Mouse (Mus musculus) thymus, adult 2 months (tissue): Measurements from ENCODE around the gene Acot2. TPM values are rescaled to one million over a fixed set of nuclear protein-coding genes. Genes with fewer than 3 reads are reported as not detected.
"Not testable (repeated sequence)": the region's sequence is repeated elsewhere in the genome, so short reads cannot be mapped to it uniquely, and the experiment has no call there.

Source experiments
- DNase-seq: peaks from one replicate; pipeline ENCODE4 v3.0.0; 2021
- H3K27ac ChIP-seq: fragments of 200-500 bp; 2 replicates; pipeline ENCODE4 v1.5.1; 2012; ENCODE audit warnings: low read length, control low read depth; ENCODE audit not compliant: control insufficient read depth, insufficient read depth
- H3K27me3 ChIP-seq: fragments of 200-500 bp; 2 replicates; pipeline ENCODE4 v1.6.1; 2012; ENCODE audit warnings: mild to moderate bottlenecking, low read length, moderate library complexity, mixed read lengths; ENCODE audit not compliant: control insufficient read depth, insufficient read depth
- H3K36me3 ChIP-seq: fragments of 200-500 bp; 2 replicates; pipeline ENCODE4 v1.6.1; 2012; ENCODE audit warnings: mild to moderate bottlenecking, low read length, moderate library complexity; ENCODE audit not compliant: control insufficient read depth, insufficient read depth
- H3K4me1 ChIP-seq: fragments of 200-500 bp; replicated peaks from 2 replicates; pipeline ENCODE4 v1.6.1; 2012; ENCODE audit warnings: low read length; ENCODE audit not compliant: control insufficient read depth, insufficient read depth
- H3K4me3 ChIP-seq: fragments of 200-500 bp; 2 replicates; pipeline ENCODE4 v1.5.1; 2012; ENCODE audit warnings: mild to moderate bottlenecking, low read length, control low read depth, moderate library complexity; ENCODE audit not compliant: control insufficient read depth, insufficient read depth
- CTCF ChIP-seq: fragments of 200-500 bp; IDR thresholded peaks from 2 replicates; pipeline ENCODE4 v1.5.1; 2012; ENCODE audit warnings: mild to moderate bottlenecking, control low read depth, low read length, moderate library complexity, borderline replicate concordance; ENCODE audit not compliant: control insufficient read depth, poor library complexity, insufficient read depth; ENCODE audit errors: extremely low read depth
- POLR2A ChIP-seq: fragments of 200-500 bp; IDR thresholded peaks from 2 replicates; pipeline ENCODE4 v1.6.1; 2012; ENCODE audit warnings: mild to moderate bottlenecking, low read length, control low read depth, moderate library complexity; ENCODE audit not compliant: control insufficient read depth, poor library complexity, insufficient read depth; ENCODE audit errors: extremely low read depth
- WGBS: fragments of 180-500 bp; shearing (Covaris S2); methylation state at CpG from one replicate; pipeline ENCODE4 v1.1.7; 2018; 5-methylcytosine and 5-hydroxymethylcytosine counted together
- polyA plus RNA-seq: library from polyadenylated mRNA; depleted of rRNA; stranded (reverse); fragments of >200 nt; gene quantifications from 2 replicates; pipeline ENCODE4 v1.2.3, GENCODE M21; 2012

Acot2 gene
- polyA plus RNA-seq, 1 experiment, result 9.1 TPM

DNA sequence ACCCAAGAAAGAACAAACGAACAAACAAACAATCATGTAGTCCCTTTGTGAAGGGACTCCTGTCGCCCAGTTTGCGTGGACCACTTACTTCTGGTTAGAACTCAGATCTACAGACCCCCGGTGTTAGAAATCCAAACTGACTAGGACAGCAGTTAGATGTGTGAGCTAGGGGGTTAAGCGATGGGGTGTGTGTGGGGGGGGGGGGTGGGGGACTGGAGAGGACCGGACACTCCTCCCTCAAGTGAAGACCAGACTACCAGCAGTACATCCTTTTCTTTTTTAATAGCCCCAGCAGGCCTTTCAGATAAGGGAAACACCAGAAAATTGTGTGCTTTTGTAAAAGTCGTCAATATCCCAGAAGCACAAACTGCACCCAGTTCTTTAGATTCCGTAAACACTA, 21.1 kb downstream of the Acot2 start:
- 72% methylated on average over 8 of the region's 8 CpGs for WGBS
- no peaks in the 10 kb centered on the region for H3K36me3 ChIP-seq
- no peak overlapping the region for H3K4me3 ChIP-seq
- no peak for DNase-seq
- peaks cover 2% of the 10 kb centered on the region; the same call in 1 of the 2 replicates for H3K4me1 ChIP-seq
- no peak overlapping the region for H3K27ac ChIP-seq
- no peaks in the 10 kb centered on the region for H3K27me3 ChIP-seq
- TF ChIP-seq POLR2A, result no peak
- no peak for TF ChIP-seq CTCF

DNA sequence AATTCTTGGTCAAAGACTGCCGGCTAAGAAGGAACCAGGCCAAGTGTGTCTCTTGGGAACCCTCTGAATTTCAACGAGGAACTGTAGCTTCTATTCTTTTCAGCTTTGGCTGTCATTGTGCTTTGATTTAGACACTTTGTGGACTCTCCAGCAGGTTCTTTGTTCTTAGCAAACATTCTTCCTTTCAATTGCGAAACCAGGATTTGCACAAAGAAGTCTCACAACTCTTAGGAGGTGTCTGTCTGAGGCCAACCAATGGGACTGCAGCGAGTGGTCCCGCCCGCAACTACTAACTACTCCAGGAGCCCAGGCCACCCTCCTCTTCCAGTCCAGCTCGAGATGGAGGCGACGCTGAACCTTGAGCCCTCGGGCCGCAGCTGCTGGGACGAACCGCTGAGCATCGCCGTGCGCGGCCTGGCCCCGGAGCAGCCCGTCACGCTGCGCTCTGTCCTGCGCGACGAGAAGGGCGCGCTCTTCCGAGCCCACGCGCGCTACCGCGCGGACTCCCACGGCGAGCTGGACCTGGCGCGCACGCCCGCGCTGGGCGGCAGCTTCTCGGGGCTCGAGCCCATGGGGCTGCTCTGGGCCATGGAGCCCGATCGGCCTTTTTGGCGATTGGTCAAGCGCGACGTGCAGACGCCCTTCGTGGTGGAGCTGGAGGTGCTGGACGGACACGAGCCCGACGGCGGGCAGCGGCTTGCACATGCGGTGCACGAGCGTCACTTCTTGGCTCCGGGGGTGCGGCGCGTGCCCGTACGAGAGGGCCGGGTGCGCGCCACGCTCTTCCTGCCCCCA, 21.7 kb downstream of the Acot2 start, which contains the start of gene Acot1:
Gene Acot1 (plus strand): TSS at position 320 of the 795 bp plus-strand sequence.
- not testable (repeated sequence) for H3K36me3 ChIP-seq, H3K27me3 ChIP-seq, H3K4me1 ChIP-seq, H3K27ac ChIP-seq
- 3% methylated on average over 60 of the region's 70 CpGs for WGBS
- peak; percentile 37 for DNase-seq
- H3K4me3 ChIP-seq, result peak within 1 kb of the TSS; percentile 51

- H3K27ac ChIP-seq, result no peak overlapping the region
- peaks cover 2% of the 10 kb centered on the region; the same call in 1 of the 2 replicates for H3K4me1 ChIP-seq
- TF ChIP-seq POLR2A, result no peak
- no peak for TF ChIP-seq CTCF
- H3K27me3 ChIP-seq, result no peaks in the 10 kb centered on the region
- 90% methylated on average over 3 of the region's 3 CpGs for WGBS
- DNase-seq, result no peak
- H3K36me3 ChIP-seq, result no peaks in the 10 kb centered on the region
- no peak overlapping the region for H3K4me3 ChIP-seq
Measured at GRCm38 (mm10) chr12:84010201-84010600, 22.5 kb downstream of the Acot2 start.

DNA sequence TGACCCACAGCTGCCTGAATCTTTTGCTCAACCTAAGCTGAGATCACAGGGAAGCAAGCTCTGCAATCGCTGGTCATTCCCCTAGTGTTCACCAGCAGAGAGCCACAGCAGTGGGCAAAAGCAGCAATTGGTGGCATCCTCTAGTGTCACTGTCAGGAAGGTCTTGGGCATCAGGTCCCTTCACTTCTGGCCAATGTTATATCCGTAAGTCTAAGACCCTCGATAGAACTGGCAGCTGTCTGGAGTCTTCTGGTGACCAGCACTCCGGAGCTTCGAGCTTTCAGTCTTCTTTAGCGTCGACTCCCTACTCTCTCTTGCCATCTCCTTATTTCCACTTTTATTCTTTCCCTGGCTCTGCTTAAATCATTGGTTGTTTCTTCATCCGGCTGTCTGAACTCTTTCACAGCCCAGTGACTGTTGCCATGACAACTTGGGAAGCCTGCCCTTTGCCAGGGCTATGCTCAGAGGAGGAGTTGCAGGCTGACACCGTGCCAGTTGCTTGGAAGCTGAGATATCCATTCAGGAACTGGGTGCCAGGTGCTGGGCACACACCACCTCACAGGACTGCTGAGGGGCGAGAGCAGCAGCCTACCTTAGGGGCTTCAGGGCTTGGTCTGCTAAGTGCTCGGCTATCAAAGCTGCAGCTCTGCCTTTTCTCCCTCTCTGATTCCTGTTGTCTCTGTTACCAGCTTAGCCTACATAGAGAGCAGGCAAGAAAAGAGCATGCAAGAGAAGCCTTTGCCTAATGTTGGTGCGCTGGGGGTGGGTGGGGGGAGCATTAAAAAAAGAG, 23.8 kb downstream of the Acot2 start:
- no peaks in the 10 kb centered on the region for H3K36me3 ChIP-seq
- TF ChIP-seq CTCF, result no peak
- no peak for TF ChIP-seq POLR2A
- H3K4me3 ChIP-seq, result no peak overlapping the region
- DNase-seq, result no peak
- H3K27me3 ChIP-seq, result no peaks in the 10 kb centered on the region
- no peak overlapping the region for H3K27ac ChIP-seq
- peaks cover 2% of the 10 kb centered on the region; the same call in 1 of the 2 replicates for H3K4me1 ChIP-seq
- 77% methylated on average over 12 of the region's 12 CpGs for WGBS

GRCm38 (mm10) chr12:84013130-84013529, 25.5 kb downstream of the Acot2 start:
- WGBS, result 93% methylated on average over 6 of the region's 6 CpGs
- TF ChIP-seq POLR2A (no peak), CTCF (no peak)
- no peaks in the 10 kb centered on the region for H3K27me3 ChIP-seq

DNA sequence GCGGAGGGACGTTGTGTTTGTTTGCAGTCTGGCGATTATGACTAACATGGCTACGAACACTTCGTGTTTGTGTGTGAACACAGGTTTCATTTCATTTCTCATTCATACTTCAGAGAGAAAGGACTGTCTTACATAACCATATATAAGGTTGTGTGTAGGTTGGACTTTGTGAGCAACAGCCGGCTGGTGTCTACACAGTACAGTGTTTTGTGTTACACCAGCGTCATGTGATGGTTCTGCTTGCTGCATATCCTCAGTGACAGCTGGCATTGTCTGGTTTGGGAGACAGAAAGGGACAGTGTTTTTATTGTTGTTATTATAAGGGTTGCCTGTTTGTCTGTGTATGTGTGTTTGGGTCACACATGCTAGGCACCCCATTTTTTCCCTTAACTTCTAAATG, 26.0 kb downstream of the Acot2 start:
- Histone ChIP-seq H3K36me3 (no peaks in the 10 kb centered on the region), H3K27ac (no peak overlapping the region), H3K27me3 (no peaks in the 10 kb centered on the region), H3K4me1 (peaks cover 2% of the 10 kb centered on the region; the same call in 1 of the 2 replicates), H3K4me3 (no peak overlapping the region)
- DNase-seq, result no peak
- WGBS, result 96% methylated on average over 7 of the region's 7 CpGs
- TF ChIP-seq CTCF, result no peak
- TF ChIP-seq POLR2A, result no peak

More at GRCm38 (mm10) chr12:84013130-84013529, 25.5 kb downstream of the Acot2 start:
- Histone ChIP-seq H3K4me1 (peaks cover 2% of the 10 kb centered on the region; the same call in 1 of the 2 replicates), H3K4me3 (no peak overlapping the region), H3K36me3 (no peaks in the 10 kb centered on the region), H3K27ac (no peak overlapping the region)
- DNase-seq, result no peak

DNA sequence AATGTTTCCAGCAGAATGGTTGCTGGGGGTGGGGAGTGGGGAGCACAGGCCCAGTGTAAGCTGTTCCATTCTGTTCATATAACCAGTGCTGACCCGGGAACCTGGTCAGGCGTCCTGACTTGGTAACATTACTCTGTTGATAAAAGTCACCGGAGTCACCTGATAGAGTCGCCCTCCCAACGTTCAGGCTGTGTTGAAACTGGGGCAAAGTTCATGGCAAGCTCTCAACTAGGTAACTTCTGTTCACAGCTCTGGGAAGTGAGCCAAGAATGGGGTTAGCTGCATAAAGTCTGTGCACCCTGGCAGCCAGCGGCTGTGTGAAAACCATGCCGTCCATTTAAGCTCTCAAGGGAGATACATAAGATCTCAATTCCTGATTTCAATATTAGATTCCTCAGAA, 32.9 kb downstream of the Acot2 start:
- H3K27me3 ChIP-seq, DNase-seq, H3K4me1 ChIP-seq, H3K27ac ChIP-seq, H3K36me3 ChIP-seq, H3K4me3 ChIP-seq: not testable (repeated sequence)
- 7% methylated on average over 7 of the region's 7 CpGs for WGBS

DNA sequence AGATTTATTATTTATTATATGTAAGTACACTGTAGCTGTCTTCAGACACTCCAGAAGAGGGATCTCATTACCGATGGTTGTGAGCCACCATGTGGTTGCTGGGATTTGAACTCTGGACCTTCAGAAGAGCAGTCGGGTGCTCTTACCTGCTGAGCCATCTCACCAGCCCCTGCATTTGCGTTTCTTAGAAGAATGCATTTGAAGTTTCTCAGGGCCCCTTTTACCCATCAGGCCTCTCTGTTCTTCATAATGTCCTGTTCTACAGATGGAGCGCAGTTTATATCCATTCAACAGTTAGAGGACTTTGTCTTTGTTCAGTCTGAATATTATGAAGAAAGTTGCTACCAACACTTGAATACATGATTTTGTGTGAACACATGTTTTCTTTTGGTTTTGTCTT, 34.6 kb downstream of the Acot2 start:
- DNase-seq, H3K36me3 ChIP-seq, H3K4me3 ChIP-seq, H3K27me3 ChIP-seq, H3K27ac ChIP-seq, H3K4me1 ChIP-seq: not testable (repeated sequence)
- WGBS, result 95% methylated on average over 4 of the region's 4 CpGs
